Mouse (Mus musculus): Measurements from ENCODE around the gene Slc5a5.

GRCm38 (mm10) chr8:70880546-70880945 lies 12.0 kb downstream of the Slc5a5 start:
- no peak for TF ChIP-seq GATA1 (IDR thresholded peaks at IDR 0.05; ENCODE audit: borderline replicate concordance, low read length)
- no peak for TF ChIP-seq FLI1 (IDR thresholded peaks at IDR 0.05; ENCODE audit: low read length)
